Mouse (Mus musculus): ENCODE data around the gene Rab11fip4. TPM values are rescaled to one million over a fixed set of nuclear protein-coding genes. Genes with fewer than 3 reads are reported as not detected.

Rab11fip4 gene
- polyA plus RNA-seq, 1 experiment from 2014 or later = 0.40 TPM

GRCm38 (mm10) chr11:79580660-79581059 lies 10.4 kb upstream of the Rab11fip4 start:
- POLR2A ChIA-PET = no interaction called here
- CTCF ChIA-PET = interaction anchor here (1.3 kb wide), 1 partner anchor 116 kb away, joined by 5 read pairs; no protein-coding TSS in a partner anchor
- DNase-seq (ENCODE audit: low read depth, low spot score) (no peak), ATAC-seq (peak; percentile 57)
- peak; percentile 43 for TF ChIP-seq CTCF (IDR thresholded peaks at IDR 0.05)
- no peaks in the 10 kb centered on the region for H3K27me3 ChIP-seq
- in situ Hi-C loops (cut with MboI; ENCODE audit: low pct_unique_long_range_greater_than_20kb) = loop anchor here (5.0 kb wide), 3 partner anchors 42 to 342 kb away; no protein-coding TSS in a partner anchor

DNA sequence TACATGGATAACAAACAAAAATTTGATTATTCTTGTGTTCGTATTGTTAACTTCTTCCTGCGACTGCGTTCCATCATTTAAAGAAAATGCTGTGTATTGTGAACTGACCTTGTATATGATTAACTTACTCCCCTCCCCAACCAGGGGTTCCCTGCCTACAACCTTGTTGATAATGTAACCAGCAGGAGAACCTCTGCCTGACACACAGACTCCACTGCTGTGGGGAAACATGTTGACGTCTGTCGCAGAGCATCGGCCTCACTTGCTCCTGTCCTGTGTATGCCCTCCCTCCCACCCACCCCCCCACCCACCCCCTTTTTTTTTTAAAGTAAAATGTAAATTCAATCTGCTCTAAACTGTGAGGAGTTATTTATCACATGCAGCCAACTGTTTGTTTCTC lies 9.8 kb upstream of the Rab11fip4 start:
- ATAC-seq (no peak), DNase-seq (ENCODE audit: low read depth, low spot score) (no peak)
- TF ChIP-seq CTCF (IDR thresholded peaks at IDR 0.05) = no peak
- in situ Hi-C loops (cut with MboI; ENCODE audit: low pct_unique_long_range_greater_than_20kb) = loop anchor here (5.0 kb wide), 3 partner anchors 41 to 341 kb away; no protein-coding TSS in a partner anchor
- ChIA-PET CTCF (no interaction called here), POLR2A (no interaction called here)
- H3K27me3 ChIP-seq = no peaks in the 10 kb centered on the region

- no peaks in the 10 kb centered on the region for H3K27me3 ChIP-seq
- CTCF ChIA-PET = interaction anchor here (0.9 to 1.7 kb wide), 2 partner anchors 9 to 102 kb away, joined by 3 to 5 read pairs; no protein-coding TSS in a partner anchor
- POLR2A ChIA-PET = interaction anchor here (0.6 kb wide), 1 partner anchor 81 kb away, joined by 5 read pairs; no protein-coding TSS in a partner anchor
- peak; percentile 88 for TF ChIP-seq CTCF (IDR thresholded peaks at IDR 0.05)
- in situ Hi-C loops (cut with MboI; ENCODE audit: low pct_unique_long_range_greater_than_20kb) = loop anchor here (5.0 kb wide), 3 partner anchors 38 to 338 kb away; no protein-coding TSS in a partner anchor
- ATAC-seq (no peak), DNase-seq (ENCODE audit: low read depth, low spot score) (peak; percentile 13)
Measured at GRCm38 (mm10) chr11:79584191-79584590, 6.8 kb upstream of the Rab11fip4 start.

DNA sequence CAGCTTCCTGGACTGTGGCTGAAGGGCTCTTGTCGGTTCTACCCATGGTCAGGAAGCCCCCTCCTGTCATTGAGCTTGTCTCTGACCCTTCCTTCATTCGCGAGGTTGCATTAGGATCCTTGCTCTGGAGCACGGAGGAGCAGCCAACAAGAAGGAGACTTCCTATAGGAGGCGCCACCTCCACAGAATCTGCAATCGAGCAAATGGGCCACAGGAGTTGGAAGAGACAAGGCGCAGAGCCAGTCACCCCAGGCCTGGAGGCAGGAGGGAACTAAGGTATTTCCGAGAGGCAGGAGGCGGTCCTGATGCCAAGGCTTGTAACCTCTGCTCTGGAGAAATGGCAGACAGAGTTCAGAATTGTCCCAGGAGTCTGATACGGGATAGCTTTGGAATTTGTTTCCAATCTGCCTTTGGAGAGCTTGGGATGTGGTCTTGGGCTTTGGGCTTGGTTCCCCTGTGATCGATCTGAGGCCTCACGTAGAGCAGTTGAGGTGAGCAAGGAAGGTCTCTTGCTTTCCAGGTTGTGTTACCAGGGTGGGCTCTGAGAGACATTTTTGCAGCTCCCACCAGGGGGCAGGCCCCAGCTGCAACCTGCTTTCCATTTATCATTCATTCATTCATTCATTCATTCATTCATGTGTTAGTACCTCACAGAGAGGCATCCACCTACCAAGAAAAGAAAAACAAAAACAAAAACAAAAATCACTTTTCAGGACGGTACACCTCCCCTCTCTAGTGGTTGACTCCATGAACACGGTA lies 1.5 kb upstream of the Rab11fip4 start:
- DNase-seq (ENCODE audit: low read depth, low spot score) (no peak), ATAC-seq (no peak)
- ChIA-PET POLR2A (no interaction called here), CTCF (interaction anchor here (0.8 kb wide), 1 partner anchor 9 kb away, joined by 4 read pairs; no protein-coding TSS in a partner anchor)
- no peak for TF ChIP-seq CTCF (IDR thresholded peaks at IDR 0.05)
- in situ Hi-C loops (cut with MboI; ENCODE audit: low pct_unique_long_range_greater_than_20kb) = no loop called here
- H3K27me3 ChIP-seq = peaks cover 30% of the 10 kb centered on the region

DNA sequence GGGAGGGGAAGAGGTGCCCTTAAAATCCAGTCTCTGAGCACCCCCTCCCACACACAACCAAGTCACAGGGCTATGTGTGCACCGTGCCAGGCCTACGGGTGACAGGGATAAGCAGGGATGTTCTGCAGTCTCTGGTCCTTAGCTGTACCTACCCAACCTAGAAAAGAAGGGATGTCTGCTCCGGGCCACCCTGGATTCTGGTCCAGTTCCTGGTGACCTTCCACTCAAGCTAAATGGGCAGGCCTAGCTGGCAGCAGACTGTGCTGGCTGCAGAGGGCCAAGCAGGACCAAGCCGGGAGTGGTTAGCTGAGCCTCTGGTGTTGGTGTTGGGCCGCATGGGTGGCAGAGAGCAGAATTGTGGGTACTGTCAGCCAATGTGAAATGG lies 571 bp downstream of the Rab11fip4 start:
- no peak for TF ChIP-seq CTCF (IDR thresholded peaks at IDR 0.05)
- ChIA-PET POLR2A (no interaction called here), CTCF (interaction anchor here (1.0 kb wide), 1 partner anchor 34 kb away, joined by 3 read pairs; no protein-coding TSS in a partner anchor)
- in situ Hi-C loops (cut with MboI; ENCODE audit: low pct_unique_long_range_greater_than_20kb) = no loop called here
- H3K27me3 ChIP-seq = peaks cover 30% of the 10 kb centered on the region
- no peak for DNase-seq (ENCODE audit: low read depth, low spot score)
- no peak for ATAC-seq

DNA sequence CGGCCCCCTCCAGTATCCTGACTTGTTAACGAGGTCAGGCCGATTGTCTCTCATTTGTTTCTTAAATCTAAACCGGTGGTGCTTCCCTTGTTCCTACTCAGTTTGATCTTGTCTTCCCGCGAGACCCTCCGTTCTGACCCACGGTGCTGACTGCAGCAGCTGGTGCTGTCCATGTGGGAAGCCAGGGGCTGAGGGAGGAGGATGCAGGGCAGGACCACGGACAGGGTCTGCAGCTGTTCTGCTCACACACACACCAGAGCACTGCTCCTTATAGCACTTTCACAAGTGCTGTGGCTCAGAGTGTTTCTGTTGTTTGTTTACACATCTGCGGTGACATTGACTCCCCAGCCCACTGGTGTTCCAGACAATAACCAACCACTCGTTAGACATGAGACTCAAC lies 2.5 kb downstream of the Rab11fip4 start:
- CTCF ChIA-PET = no interaction called here
- no peak for DNase-seq (ENCODE audit: low read depth, low spot score)
- peaks cover 30% of the 10 kb centered on the region for H3K27me3 ChIP-seq
- in situ Hi-C loops (cut with MboI; ENCODE audit: low pct_unique_long_range_greater_than_20kb) = no loop called here
- TF ChIP-seq CTCF (IDR thresholded peaks at IDR 0.05) = no peak
- no peak for ATAC-seq
- POLR2A ChIA-PET = no interaction called here

DNA sequence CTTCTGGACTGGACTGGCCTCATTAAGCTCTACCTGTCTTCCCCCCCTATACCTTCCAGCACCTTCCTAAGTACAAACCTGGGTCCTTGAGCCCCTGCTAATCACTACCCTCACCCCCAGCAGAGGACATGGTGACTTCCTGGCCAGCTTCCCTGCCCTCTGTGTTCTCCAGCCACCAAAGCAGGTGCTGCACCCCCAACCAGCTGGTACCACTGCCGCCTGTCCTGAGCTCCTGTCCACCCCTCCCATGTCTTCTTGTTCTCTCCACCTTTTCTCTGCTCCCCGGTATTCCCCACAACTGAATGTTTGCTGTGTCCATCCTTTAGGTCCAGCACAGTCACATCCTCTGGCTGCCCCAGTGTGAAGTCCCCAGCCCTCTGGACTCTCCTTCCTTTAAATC lies 19.4 kb downstream of the Rab11fip4 start:
- CTCF ChIA-PET = interaction anchor here (2.3 kb wide), 1 partner anchor 14 kb away, joined by 11 read pairs; no protein-coding TSS in a partner anchor
- no peaks in the 10 kb centered on the region for H3K27me3 ChIP-seq
- TF ChIP-seq CTCF (IDR thresholded peaks at IDR 0.05) = no peak
- no peak for DNase-seq (ENCODE audit: low read depth, low spot score)
- in situ Hi-C loops (cut with MboI; ENCODE audit: low pct_unique_long_range_greater_than_20kb) = no loop called here
- no peak for ATAC-seq
- POLR2A ChIA-PET = interaction anchor here (1.1 kb wide), 1 partner anchor 10 kb away, joined by 3 read pairs; no protein-coding TSS in a partner anchor

GRCm38 (mm10) chr11:79611011-79611666 lies 20.1 kb downstream of the Rab11fip4 start:
- no peaks in the 10 kb centered on the region for H3K27me3 ChIP-seq
- CTCF ChIA-PET = interaction anchor here (0.7 to 2.3 kb wide), 3 partner anchors 9 to 29 kb away, joined by 3 to 11 read pairs (median 3); no protein-coding TSS in a partner anchor
- no peak for TF ChIP-seq CTCF (IDR thresholded peaks at IDR 0.05)
- POLR2A ChIA-PET = interaction anchor here (1.1 kb wide), 1 partner anchor 9 kb away, joined by 3 read pairs; no protein-coding TSS in a partner anchor
- ATAC-seq (peak; percentile 55), DNase-seq (ENCODE audit: low read depth, low spot score) (peak; percentile 57)
- in situ Hi-C loops (cut with MboI; ENCODE audit: low pct_unique_long_range_greater_than_20kb) = no loop called here

- H3K27me3 ChIP-seq = no peaks in the 10 kb centered on the region
- CTCF ChIA-PET = interaction anchor here (0.7 to 2.3 kb wide), 3 partner anchors 10 to 30 kb away, joined by 3 to 11 read pairs (median 3); no protein-coding TSS in a partner anchor
- no peak for TF ChIP-seq CTCF (IDR thresholded peaks at IDR 0.05)
- POLR2A ChIA-PET = no interaction called here
- ATAC-seq (no peak), DNase-seq (ENCODE audit: low read depth, low spot score) (no peak)
- in situ Hi-C loops (cut with MboI; ENCODE audit: low pct_unique_long_range_greater_than_20kb) = no loop called here
Measured at GRCm38 (mm10) chr11:79612046-79612600, 21.1 kb downstream of the Rab11fip4 start.

DNA sequence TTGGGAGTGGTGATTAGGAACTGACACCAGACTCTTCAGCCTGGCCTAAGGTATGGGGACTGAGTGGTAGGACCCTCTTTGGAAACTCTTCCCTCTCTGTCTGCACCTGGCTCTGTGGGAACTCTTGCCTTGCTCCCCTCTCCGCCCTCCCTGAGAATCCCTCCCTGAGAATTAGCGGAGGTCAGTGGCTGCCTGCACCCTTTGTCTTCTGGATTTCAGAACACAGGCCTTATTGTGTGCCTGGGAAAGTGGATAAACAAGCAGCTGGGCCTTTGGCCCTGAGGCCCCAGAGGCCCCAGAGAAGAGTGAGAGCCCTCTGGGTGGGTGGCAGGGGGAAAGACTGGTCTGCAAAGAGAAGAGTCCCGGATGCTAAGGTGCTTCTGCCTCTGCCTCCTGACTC lies 22.1 kb downstream of the Rab11fip4 start:
- no peak for TF ChIP-seq CTCF (IDR thresholded peaks at IDR 0.05)
- ChIA-PET CTCF (interaction anchor here (1.4 kb wide), 1 partner anchor 12 kb away, joined by 6 read pairs; no protein-coding TSS in a partner anchor), POLR2A (no interaction called here)
- no peak for ATAC-seq
- in situ Hi-C loops (cut with MboI; ENCODE audit: low pct_unique_long_range_greater_than_20kb) = no loop called here
- DNase-seq (ENCODE audit: low read depth, low spot score) = no peak
- H3K27me3 ChIP-seq = no peaks in the 10 kb centered on the region
